Mouse (Mus musculus) testis, adult 2 months (tissue): ENCODE data around the gene Topaz1.

Experiments
- CTCF ChIP-seq: fragments of 200-500 bp; IDR thresholded peaks from 2 replicates; pipeline ENCODE4 v1.5.1; 2012; ENCODE audit warnings: low read depth, mild to moderate bottlenecking, inconsistent platforms, low read length, moderate library complexity; ENCODE audit not compliant: control insufficient read depth, insufficient read depth, insufficient replicate concordance
- POLR2A ChIP-seq: fragments of 200-500 bp; IDR thresholded peaks from 2 replicates; pipeline ENCODE4 v1.6.1; 2012; ENCODE audit warnings: low read depth, mild to moderate bottlenecking, inconsistent platforms, low read length, moderate library complexity; ENCODE audit not compliant: control insufficient read depth

DNA sequence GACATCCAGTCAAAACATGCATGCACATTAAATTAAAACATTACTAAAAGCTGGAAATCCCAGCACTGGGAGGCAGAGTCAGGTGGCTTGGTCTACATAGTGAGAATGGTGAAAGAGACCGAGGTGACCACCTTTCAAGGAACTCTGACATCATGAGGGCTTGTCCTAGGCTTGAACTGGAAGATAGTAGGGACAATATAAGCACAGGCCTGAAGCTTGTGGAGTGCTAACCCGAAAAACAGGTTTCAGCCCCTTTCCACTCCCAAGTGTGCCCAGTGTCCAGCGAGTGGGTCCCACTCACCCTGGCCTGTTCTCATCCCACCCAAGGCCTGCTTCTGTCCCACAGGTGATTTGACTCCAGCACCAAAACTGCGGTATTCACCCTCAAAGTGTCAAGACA is 90.1 kb downstream of the Topaz1 start:
- TF ChIP-seq CTCF (no peak), POLR2A (no peak)
